ENCODE assay signal across 22 mouse cellular contexts in the genomic region with DNA sequence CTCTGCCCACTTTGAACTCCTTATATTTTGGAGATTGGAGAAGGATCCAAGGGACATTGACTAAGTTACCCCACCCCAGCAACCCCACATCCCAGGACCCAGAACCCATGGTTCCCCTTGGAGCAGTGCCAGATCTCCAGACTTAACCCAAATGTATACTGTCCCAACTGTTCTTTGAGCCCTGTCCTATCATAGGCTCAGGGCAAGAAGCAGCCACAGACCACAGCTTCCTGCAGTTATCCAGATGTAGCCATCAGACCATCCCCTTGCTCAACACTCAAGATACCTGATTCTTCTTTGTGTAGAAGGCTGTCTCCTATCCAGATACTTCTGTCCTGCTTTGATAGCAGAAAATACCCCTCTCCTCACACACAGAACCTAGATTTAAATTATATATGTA. TPM values are rescaled to one million over a fixed set of nuclear protein-coding genes. Genes with fewer than 3 reads are reported as not detected.
A peak's percentile ranks its signal among the peaks of the same experiment; 100 is the strongest.
DNase-seq lines count a peak whose midpoint lies in the region; ATAC-seq lines count a peak whose summit lies in the region.
"Had no signal": no experiment of that assay in that cellular context is flagged by ENCODE, and none has a peak within 500 bp of the region (broad histone marks: within the 10 kb centered on the region; RNA-seq: fewer than 3 reads in every experiment).

No protein-coding gene starts in this region.

- H3K9ac ChIP-seq in embryonic facial prominence, embryonic 13.5 days = no peak overlapping the region
- H3K9ac ChIP-seq in forebrain, embryonic 16.5 days (replicated peaks; ENCODE audit: low read depth, low read length) = no peak overlapping the region
- H3K9ac ChIP-seq: embryonic facial prominence, embryonic 15.5 days; forebrain, embryonic 12.5 days; hindbrain, embryonic 14.5 days; liver, embryonic 15.5 days had no signal

- H3K4me3 ChIP-seq in embryonic facial prominence, embryonic 13.5 days = no peak overlapping the region
- no peak overlapping the region for H3K4me3 ChIP-seq in embryonic facial prominence, embryonic 10.5 days
- no peak overlapping the region for H3K4me3 ChIP-seq in forebrain, embryonic 16.5 days (replicated peaks; ENCODE audit: low read length)
- H3K4me3 ChIP-seq: embryonic facial prominence, embryonic 15.5 days; forebrain, embryonic 12.5 days; heart, adult 2 months; liver, embryonic 15.5 days had no signal

- no peaks in the 10 kb centered on the region for H3K9me3 ChIP-seq in embryonic facial prominence, embryonic 13.5 days
- no peaks in the 10 kb centered on the region for H3K9me3 ChIP-seq in embryonic facial prominence, embryonic 10.5 days
- no peaks in the 10 kb centered on the region for H3K9me3 ChIP-seq in forebrain, embryonic 16.5 days (ENCODE audit: control insufficient read depth, low read length)
- H3K9me3 ChIP-seq: embryonic facial prominence, embryonic 15.5 days; forebrain, embryonic 12.5 days; liver, embryonic 15.5 days had no signal

- ATAC-seq in embryonic facial prominence, embryonic 13.5 days (ENCODE audit: insufficient number of reproducible peaks, insufficient read depth, low FRiP score, low TSS enrichment, low read depth) = no peak
- peak; percentile 93 for ATAC-seq in common myeloid progenitor, adult 5-6 weeks (replicated peaks; ENCODE audit: low read depth, poor library complexity, severe bottlenecking)
- peak; percentile 54 for ATAC-seq in megakaryocyte-erythroid progenitor cell, adult 5-6 weeks (replicated peaks; ENCODE audit: low FRiP score, low TSS enrichment, poor library complexity, severe bottlenecking)
- no peak for ATAC-seq in forebrain, embryonic 16.5 days
- ATAC-seq: intestine, postnatal 0 days had no signal

- peak overlapping the region; percentile 22; the same call in 1 of the 2 replicates for H3K27ac ChIP-seq in embryonic facial prominence, embryonic 13.5 days
- no peak overlapping the region for H3K27ac ChIP-seq in embryonic facial prominence, embryonic 10.5 days (replicated peaks)
- no peak overlapping the region for H3K27ac ChIP-seq in forebrain, embryonic 16.5 days (ENCODE audit: low read length)
- H3K27ac ChIP-seq: embryonic facial prominence, embryonic 15.5 days; forebrain, embryonic 12.5 days; heart, adult 2 months; hindbrain, embryonic 14.5 days had no signal

- intact Hi-C loops in heart, postnatal 14 days (cut with DNase I) = no loop called here

- H3K4me1 ChIP-seq in embryonic facial prominence, embryonic 13.5 days = no peaks in the 10 kb centered on the region
- H3K4me1 ChIP-seq in embryonic facial prominence, embryonic 10.5 days = peaks cover 7% of the 10 kb centered on the region; the same call in 1 of the 2 replicates
- H3K4me1 ChIP-seq in forebrain, embryonic 16.5 days (replicated peaks; ENCODE audit: control insufficient read depth, insufficient read depth, low read length) = no peaks in the 10 kb centered on the region
- H3K4me1 ChIP-seq: embryonic facial prominence, embryonic 15.5 days; forebrain, embryonic 12.5 days had no signal

- no peaks in the 10 kb centered on the region for H3K27me3 ChIP-seq in embryonic facial prominence, embryonic 13.5 days
- no peaks in the 10 kb centered on the region for H3K27me3 ChIP-seq in embryonic facial prominence, embryonic 10.5 days (replicated peaks; ENCODE audit: low read depth, poor library complexity, severe bottlenecking)
- H3K27me3 ChIP-seq in forebrain, embryonic 16.5 days (replicated peaks; ENCODE audit: control insufficient read depth, insufficient read depth, low read length) = no peaks in the 10 kb centered on the region
- H3K27me3 ChIP-seq: embryonic facial prominence, embryonic 15.5 days; forebrain, embryonic 12.5 days; liver, embryonic 15.5 days had no signal

- no peak for DNase-seq in embryonic facial prominence, embryonic 10.5 days (ENCODE audit: low spot score)
- DNase-seq in testis, postnatal 10 days (ENCODE audit: low spot score) = peak; percentile 32
- no peak for DNase-seq in testis, postnatal 14 days (ENCODE audit: low spot score)
- DNase-seq in heart, postnatal 14 days = no peak
- DNase-seq: cerebellum, postnatal 36 days; heart, adult 2 months; kidney, postnatal 36 days; layer of hippocampus, postnatal 36 days; left cerebral cortex, postnatal 4 days; lung, postnatal 4 days; midbrain, embryonic 14.5 days; right cerebral cortex, postnatal 25 days had no signal

- H3K4me2 ChIP-seq in embryonic facial prominence, embryonic 13.5 days = no peak overlapping the region
- no peak overlapping the region for H3K4me2 ChIP-seq in forebrain, embryonic 16.5 days (ENCODE audit: low read length)
- H3K4me2 ChIP-seq: embryonic facial prominence, embryonic 15.5 days; forebrain, embryonic 12.5 days; hindbrain, embryonic 14.5 days; liver, embryonic 15.5 days had no signal

- H3K36me3 ChIP-seq in embryonic facial prominence, embryonic 13.5 days = no peaks in the 10 kb centered on the region
- H3K36me3 ChIP-seq in embryonic facial prominence, embryonic 10.5 days (replicated peaks) = no peaks in the 10 kb centered on the region
- H3K36me3 ChIP-seq in forebrain, embryonic 16.5 days (ENCODE audit: control insufficient read depth, insufficient read depth) = no peaks in the 10 kb centered on the region
- H3K36me3 ChIP-seq: embryonic facial prominence, embryonic 15.5 days; forebrain, embryonic 12.5 days; liver, embryonic 15.5 days had no signal

RNA-seq across cellular contexts. Expression of a gene that starts 1.4 kb away (rescaled TPM):
- not detected in 2 replicates for polyA plus RNA-seq in embryonic facial prominence, embryonic 13.5 days (2015; fragmentation: Nextera tagmentation; extraction: Ambion mirVana)
- polyA plus RNA-seq in embryonic facial prominence, embryonic 10.5 days (2016; fragmentation: Nextera tagmentation; extraction: Ambion mirVana) = 0.29 TPM in 1 of 2 replicates, not detected in the other
- total RNA-seq in common myeloid progenitor, adult 5-6 weeks (2017) = not detected in 2 replicates
- total RNA-seq in megakaryocyte-erythroid progenitor cell, adult 5-6 weeks (2014; fragmentation: Nextera tagmentation) = 1.0 and 71.4 TPM in 2 replicates
- 3.1 TPM in 1 of 2 replicates, not detected in the other for total RNA-seq in megakaryocyte-erythroid progenitor cell, adult 5-6 weeks (2017)
- 0.25 TPM in 1 of 2 replicates, not detected in the other for polyA plus RNA-seq in forebrain, embryonic 16.5 days (2015; fragmentation: Nextera tagmentation; extraction: Ambion mirVana)
- total RNA-seq in heart, postnatal 14 days (2021) = not detected
- total RNA-seq: heart, adult 2 months; layer of hippocampus, postnatal 36 days; left cerebral cortex, postnatal 4 days had no signal
- polyA plus RNA-seq: heart, adult 2 months; heart, postnatal 0 days; hindbrain, embryonic 14.5 days; intestine, postnatal 0 days; midbrain, embryonic 14.5 days had no signal

RNA-seq across cellular contexts. Expression of a gene that starts 5.3 kb away (rescaled TPM):
- polyA plus RNA-seq in embryonic facial prominence, embryonic 13.5 days (2015; fragmentation: Nextera tagmentation; extraction: Ambion mirVana) = 73.7 and 77.6 TPM in 2 replicates
- polyA plus RNA-seq in embryonic facial prominence, embryonic 10.5 days (2016; fragmentation: Nextera tagmentation; extraction: Ambion mirVana) = 71.7 and 78.5 TPM in 2 replicates
- 66.9 and 96.1 TPM in 2 replicates for total RNA-seq in common myeloid progenitor, adult 5-6 weeks (2017)
- 123 and 133 TPM in 2 replicates for total RNA-seq in megakaryocyte-erythroid progenitor cell, adult 5-6 weeks (2014; fragmentation: Nextera tagmentation)
- total RNA-seq in megakaryocyte-erythroid progenitor cell, adult 5-6 weeks (2017) = 58.7 and 59.0 TPM in 2 replicates
- 72.5 and 84.1 TPM in 2 replicates for polyA plus RNA-seq in forebrain, embryonic 16.5 days (2015; fragmentation: Nextera tagmentation; extraction: Ambion mirVana)
- total RNA-seq in heart, postnatal 14 days (2021) = 10 to 100 TPM; 36.8 TPM

RNA-seq across cellular contexts. Expression of a gene that starts 5.4 kb away (rescaled TPM):
- polyA plus RNA-seq in embryonic facial prominence, embryonic 13.5 days (2015; fragmentation: Nextera tagmentation; extraction: Ambion mirVana) = 3.4 and 4.1 TPM in 2 replicates
- polyA plus RNA-seq in embryonic facial prominence, embryonic 10.5 days (2016; fragmentation: Nextera tagmentation; extraction: Ambion mirVana) = 1.4 and 2.7 TPM in 2 replicates
- 3.1 and 4.1 TPM in 2 replicates for total RNA-seq in common myeloid progenitor, adult 5-6 weeks (2017)
- 70.5 TPM in 1 of 2 replicates, not detected in the other for total RNA-seq in megakaryocyte-erythroid progenitor cell, adult 5-6 weeks (2014; fragmentation: Nextera tagmentation)
- 0.91 TPM in 1 of 2 replicates, not detected in the other for total RNA-seq in megakaryocyte-erythroid progenitor cell, adult 5-6 weeks (2017)
- 3.0 and 4.4 TPM in 2 replicates for polyA plus RNA-seq in forebrain, embryonic 16.5 days (2015; fragmentation: Nextera tagmentation; extraction: Ambion mirVana)
- total RNA-seq in heart, postnatal 14 days (2021) = under 1 TPM in 1 of 2 experiments, not detected in 1; 0.41 TPM
- total RNA-seq: heart, adult 2 months had no signal
- polyA plus RNA-seq: heart, adult 2 months had no signal

RNA-seq across cellular contexts. Expression of a gene that starts 31.1 kb away (rescaled TPM):
- polyA plus RNA-seq in embryonic facial prominence, embryonic 13.5 days (2015; fragmentation: Nextera tagmentation; extraction: Ambion mirVana) = 27.7 and 29.3 TPM in 2 replicates
- polyA plus RNA-seq in embryonic facial prominence, embryonic 10.5 days (2016; fragmentation: Nextera tagmentation; extraction: Ambion mirVana) = 33.8 and 35.7 TPM in 2 replicates
- 20.3 and 22.3 TPM in 2 replicates for total RNA-seq in common myeloid progenitor, adult 5-6 weeks (2017)
- total RNA-seq in megakaryocyte-erythroid progenitor cell, adult 5-6 weeks (2014; fragmentation: Nextera tagmentation) = 6.5 and 6.7 TPM in 2 replicates
- total RNA-seq in megakaryocyte-erythroid progenitor cell, adult 5-6 weeks (2017) = 10.1 and 12.1 TPM in 2 replicates
- polyA plus RNA-seq in forebrain, embryonic 16.5 days (2015; fragmentation: Nextera tagmentation; extraction: Ambion mirVana) = 28.3 and 29.3 TPM in 2 replicates
- total RNA-seq in heart, postnatal 14 days (2021) = 10 to 100 TPM; 33.4 to 35.7 TPM

RNA-seq across cellular contexts. Expression of a gene that starts 36.0 kb away (rescaled TPM):
- 0.60 and 0.74 TPM in 2 replicates for polyA plus RNA-seq in embryonic facial prominence, embryonic 13.5 days (2015; fragmentation: Nextera tagmentation; extraction: Ambion mirVana)
- 0.50 and 0.67 TPM in 2 replicates for polyA plus RNA-seq in embryonic facial prominence, embryonic 10.5 days (2016; fragmentation: Nextera tagmentation; extraction: Ambion mirVana)
- 6.1 and 6.3 TPM in 2 replicates for total RNA-seq in common myeloid progenitor, adult 5-6 weeks (2017)
- 1.4 and 1.6 TPM in 2 replicates for total RNA-seq in megakaryocyte-erythroid progenitor cell, adult 5-6 weeks (2014; fragmentation: Nextera tagmentation)
- total RNA-seq in megakaryocyte-erythroid progenitor cell, adult 5-6 weeks (2017) = 1.1 and 4.2 TPM in 2 replicates
- 10.3 and 12.5 TPM in 2 replicates for polyA plus RNA-seq in forebrain, embryonic 16.5 days (2015; fragmentation: Nextera tagmentation; extraction: Ambion mirVana)
- under 1 TPM in 1 of 2 experiments, not detected in 1; 0.45 TPM for total RNA-seq in heart, postnatal 14 days (2021)
- polyA plus RNA-seq: liver, embryonic 15.5 days had no signal

Comparison
In these comparisons a context has a peak if more than half of its experiments do, and no peak if none do; other contexts are left out.
1. ATAC-seq: peak in common myeloid progenitor, adult 5-6 weeks (single experiment) and megakaryocyte-erythroid progenitor cell, adult 5-6 weeks (single experiment); none in embryonic facial prominence, embryonic 13.5 days (single experiment) and forebrain, embryonic 16.5 days (single experiment).